17 mouse cellular contexts compared by ENCODE assay signal in the genomic region with DNA sequence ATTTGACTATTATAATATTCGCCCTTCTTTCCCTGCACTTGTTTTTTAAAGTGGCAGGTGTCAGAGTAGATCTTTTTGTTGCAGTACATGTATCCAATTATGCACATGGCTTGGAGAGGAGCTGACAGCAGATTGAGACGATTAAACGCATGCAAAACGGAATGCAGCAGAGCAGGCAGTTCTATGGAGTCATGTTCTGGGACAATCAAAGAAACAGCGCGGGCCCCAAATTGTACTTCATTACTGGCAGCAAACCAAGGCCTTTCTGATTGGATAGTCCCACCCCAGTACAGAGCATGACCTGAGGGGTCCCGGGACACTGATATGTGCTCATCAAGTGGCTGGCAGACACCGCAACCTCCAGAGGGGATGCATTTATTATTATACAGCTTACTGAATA.
A peak's percentile ranks its signal among the peaks of the same experiment; 100 is the strongest.
DNase-seq lines count a peak whose midpoint lies in the region; ATAC-seq and TF ChIP-seq lines count a peak whose summit lies in the region.
"Had no signal": no experiment of that assay in that cellular context is flagged by ENCODE, and none has a peak within 500 bp of the region (broad histone marks: within the 10 kb centered on the region; RNA-seq: fewer than 3 reads in every experiment).

No protein-coding gene starts in this region.

- no peaks in the 10 kb centered on the region for H3K27me3 ChIP-seq in hindbrain, embryonic 15.5 days
- no peaks in the 10 kb centered on the region for H3K27me3 ChIP-seq in hindbrain, embryonic 13.5 days
- no peaks in the 10 kb centered on the region for H3K27me3 ChIP-seq in embryonic facial prominence, embryonic 12.5 days
- no peaks in the 10 kb centered on the region for H3K27me3 ChIP-seq in hindbrain, postnatal 0 days (ENCODE audit: insufficient read depth, low read length)
- H3K27me3 ChIP-seq: Patski; stomach, embryonic 15.5 days had no signal

- peaks cover 3% of the 10 kb centered on the region; the same call in 1 of the 2 replicates for H3K4me1 ChIP-seq in hindbrain, embryonic 15.5 days (replicated peaks)
- H3K4me1 ChIP-seq in hindbrain, embryonic 13.5 days (replicated peaks) = peaks cover 20% of the 10 kb centered on the region
- peaks cover 7% of the 10 kb centered on the region; the same call in 1 of the 2 replicates for H3K4me1 ChIP-seq in embryonic facial prominence, embryonic 12.5 days
- H3K4me1 ChIP-seq in hindbrain, postnatal 0 days (ENCODE audit: insufficient read depth, low read length) = no peaks in the 10 kb centered on the region
- H3K4me1 ChIP-seq: stomach, embryonic 15.5 days had no signal

- H3K9me3 ChIP-seq in hindbrain, embryonic 15.5 days = no peaks in the 10 kb centered on the region
- no peaks in the 10 kb centered on the region for H3K9me3 ChIP-seq in hindbrain, embryonic 13.5 days
- H3K9me3 ChIP-seq in embryonic facial prominence, embryonic 12.5 days = no peaks in the 10 kb centered on the region
- H3K9me3 ChIP-seq in hindbrain, postnatal 0 days (ENCODE audit: low read length) = no peaks in the 10 kb centered on the region
- H3K9me3 ChIP-seq: stomach, embryonic 15.5 days had no signal

- WGBS in hindbrain, embryonic 15.5 days = 40% methylated on average over 8 of the region's 8 CpGs
- WGBS in hindbrain, embryonic 13.5 days = 45% methylated on average over 8 of the region's 8 CpGs
- WGBS in embryonic facial prominence, embryonic 12.5 days = 34% methylated on average over 8 of the region's 8 CpGs
- WGBS in hindbrain, postnatal 0 days = 32% methylated on average over 8 of the region's 8 CpGs

- no peak for DNase-seq in hindbrain, postnatal 0 days (ENCODE audit: low spot score)
- peak; percentile 35 for DNase-seq in retina, postnatal 1 day
- no peak for DNase-seq in lung, postnatal 4 days
- no peak for DNase-seq in spleen, adult 18-20 months
- DNase-seq: adrenal gland, postnatal 14 days; cerebellum, adult 9-11 months; gastrocnemius, postnatal 25 days; kidney, adult 9 months; lung, adult 2 months; thymus, adult 2 months had no signal

- H3K9ac ChIP-seq in hindbrain, embryonic 15.5 days = no peak overlapping the region
- no peak overlapping the region for H3K9ac ChIP-seq in hindbrain, embryonic 13.5 days
- no peak overlapping the region for H3K9ac ChIP-seq in embryonic facial prominence, embryonic 12.5 days
- no peak overlapping the region for H3K9ac ChIP-seq in hindbrain, postnatal 0 days (replicated peaks; ENCODE audit: low read length)
- H3K9ac ChIP-seq: stomach, embryonic 15.5 days had no signal

- no peak overlapping the region for H3K4me3 ChIP-seq in hindbrain, embryonic 15.5 days
- no peak overlapping the region for H3K4me3 ChIP-seq in hindbrain, embryonic 13.5 days
- H3K4me3 ChIP-seq in embryonic facial prominence, embryonic 12.5 days = no peak overlapping the region
- no peak overlapping the region for H3K4me3 ChIP-seq in hindbrain, postnatal 0 days (ENCODE audit: low read length)
- H3K4me3 ChIP-seq: stomach, embryonic 15.5 days had no signal

- ATAC-seq in hindbrain, embryonic 15.5 days (ENCODE audit: low FRiP score, low read depth) = peak; percentile 34; the same call in 1 of the 2 replicates
- ATAC-seq in hindbrain, embryonic 13.5 days (ENCODE audit: low FRiP score) = no peak
- ATAC-seq in embryonic facial prominence, embryonic 12.5 days (ENCODE audit: insufficient number of reproducible peaks, insufficient read depth, low FRiP score, low TSS enrichment) = peak; percentile 47; the same call in 1 of the 2 replicates
- peak; percentile 27; the same call in 1 of the 2 replicates for ATAC-seq in hindbrain, postnatal 0 days
- ATAC-seq: activated CD4-positive, CD25-positive, alpha-beta regulatory T cell, adult 4 months; Patski had no signal

- no peak overlapping the region for H3K4me2 ChIP-seq in hindbrain, embryonic 15.5 days
- H3K4me2 ChIP-seq in hindbrain, embryonic 13.5 days = no peak overlapping the region
- H3K4me2 ChIP-seq in embryonic facial prominence, embryonic 12.5 days (replicated peaks) = no peak overlapping the region
- H3K4me2 ChIP-seq in hindbrain, postnatal 0 days (ENCODE audit: low read depth, low read length) = no peak overlapping the region
- H3K4me2 ChIP-seq: liver, embryonic 11.5 days; stomach, embryonic 15.5 days had no signal

- no peak overlapping the region for H3K27ac ChIP-seq in hindbrain, embryonic 15.5 days (replicated peaks)
- H3K27ac ChIP-seq in hindbrain, embryonic 13.5 days = no peak overlapping the region
- H3K27ac ChIP-seq in embryonic facial prominence, embryonic 12.5 days = no peak overlapping the region
- no peak overlapping the region for H3K27ac ChIP-seq in hindbrain, postnatal 0 days
- H3K27ac ChIP-seq: stomach, embryonic 15.5 days had no signal

- no peak for TF ChIP-seq CTCF in hindbrain, postnatal 0 days (IDR thresholded peaks at IDR 0.05; ENCODE audit: low read depth)

- H3K36me3 ChIP-seq in hindbrain, embryonic 15.5 days = no peaks in the 10 kb centered on the region
- no peaks in the 10 kb centered on the region for H3K36me3 ChIP-seq in hindbrain, embryonic 13.5 days
- no peaks in the 10 kb centered on the region for H3K36me3 ChIP-seq in embryonic facial prominence, embryonic 12.5 days
- no peaks in the 10 kb centered on the region for H3K36me3 ChIP-seq in hindbrain, postnatal 0 days (ENCODE audit: insufficient read depth, low read length)
- H3K36me3 ChIP-seq: stomach, embryonic 15.5 days had no signal
